Mouse (Mus musculus): ENCODE results near the gene Prdx5. TPM values are rescaled to one million over a fixed set of nuclear protein-coding genes. Genes with fewer than 3 reads are reported as not detected.
"Not testable (repeated sequence)": the region's sequence is repeated elsewhere in the genome, so short reads cannot be mapped to it uniquely, and the experiment has no call there.

Prdx5 gene
- total and polyA plus RNA-seq, 2 experiments from 2014 or later = 182 to 424 TPM

DNA sequence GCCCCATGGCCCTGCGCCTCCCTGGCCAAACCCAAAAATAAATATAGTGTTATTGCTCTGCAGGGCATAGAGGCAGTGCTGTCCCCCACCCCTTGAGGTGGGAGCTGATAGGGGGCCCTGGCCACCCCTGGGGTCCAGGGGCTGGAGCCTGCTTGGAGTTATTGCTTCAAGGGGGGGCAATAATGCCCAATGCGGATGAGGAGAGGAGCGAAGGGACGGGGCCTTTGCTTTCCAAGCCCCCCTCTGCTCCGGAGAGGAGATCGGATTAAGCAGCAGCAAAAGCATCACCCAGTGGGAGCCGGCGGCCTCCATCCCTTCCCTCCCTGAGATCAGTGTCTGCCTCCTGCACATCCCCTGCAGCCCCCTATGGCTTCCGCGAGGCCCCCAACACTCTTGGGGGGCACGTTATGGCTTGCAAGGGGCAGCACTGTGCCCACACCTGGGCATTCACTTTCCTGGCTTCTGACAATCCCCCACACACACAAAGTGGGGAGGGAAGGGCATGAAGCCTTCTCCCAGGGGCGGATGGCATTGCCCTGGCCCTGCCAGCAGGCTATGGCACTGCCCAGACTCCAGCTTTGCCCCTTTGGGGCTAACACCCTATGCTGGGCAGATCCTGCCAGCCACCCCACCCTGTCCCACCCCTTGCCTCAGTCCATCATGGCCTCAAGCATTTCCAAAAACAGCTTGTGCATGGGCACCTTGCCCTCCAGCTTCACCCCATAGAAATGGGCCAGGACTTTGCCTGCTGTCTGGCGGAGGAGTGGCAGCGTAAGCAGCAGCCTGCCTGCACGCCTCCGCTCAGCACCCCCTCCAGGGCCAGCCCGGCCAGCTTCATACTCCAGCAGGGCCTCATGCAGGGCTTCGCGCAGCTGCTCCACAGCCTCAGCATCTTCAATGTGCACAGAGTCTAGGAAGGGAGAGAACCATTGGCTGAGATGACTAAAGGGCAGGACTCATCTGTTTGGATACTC, 1.5 kb upstream of the Prdx5 start:
- peaks cover 12% of the 10 kb centered on the region for H3K4me1 ChIP-seq (ENCODE audit: insufficient read depth)
- H3K4me2 ChIP-seq (ENCODE audit: low read depth) = no peak overlapping the region
- no peak for TF ChIP-seq CTCF (IDR thresholded peaks at IDR 0.05; ENCODE audit: low read depth)
- no peaks in the 10 kb centered on the region for H3K27me3 ChIP-seq (ENCODE audit: insufficient read depth, low read length)
- H3K9ac ChIP-seq = no peak overlapping the region
- no peak overlapping the region for H3K4me3 ChIP-seq (ENCODE audit: low read depth, low read length)
- no peak overlapping the region for H3K27ac ChIP-seq (ENCODE audit: low read depth, low read length)
- ATAC-seq (no peak), DNase-seq (no peak)
- WGBS = 83% methylated on average over 19 of the region's 19 CpGs
- no peaks in the 10 kb centered on the region for H3K9me3 ChIP-seq (ENCODE audit: low read length)
- H3K36me3 ChIP-seq (ENCODE audit: insufficient read depth) = peaks cover 44% of the 10 kb centered on the region

DNA sequence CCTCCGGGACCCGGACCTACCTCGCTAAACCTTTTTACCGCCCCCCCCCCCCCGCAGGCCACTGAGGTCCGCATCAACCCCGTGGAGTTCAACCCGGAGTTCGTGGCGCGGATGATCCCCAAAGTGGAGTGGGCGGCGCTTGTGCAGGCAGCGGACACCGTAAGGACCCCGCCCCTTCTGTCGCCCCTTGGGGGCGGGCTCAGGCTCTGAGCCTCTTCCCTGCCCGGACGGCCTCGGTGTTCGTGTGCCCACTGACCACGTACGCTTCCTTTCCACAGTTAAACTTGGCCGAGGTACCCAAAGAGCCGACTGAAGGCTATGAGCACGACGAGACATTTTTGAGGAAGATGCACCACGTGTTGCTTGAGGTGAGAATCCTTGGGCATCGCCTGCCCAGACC, 400 bp upstream of the Prdx5 start:
- DNase-seq = not testable (repeated sequence)
- H3K36me3 ChIP-seq (ENCODE audit: insufficient read depth) = peaks cover 51% of the 10 kb centered on the region
- peak; percentile 1; the same call in 1 of the 2 replicates for ATAC-seq

DNA sequence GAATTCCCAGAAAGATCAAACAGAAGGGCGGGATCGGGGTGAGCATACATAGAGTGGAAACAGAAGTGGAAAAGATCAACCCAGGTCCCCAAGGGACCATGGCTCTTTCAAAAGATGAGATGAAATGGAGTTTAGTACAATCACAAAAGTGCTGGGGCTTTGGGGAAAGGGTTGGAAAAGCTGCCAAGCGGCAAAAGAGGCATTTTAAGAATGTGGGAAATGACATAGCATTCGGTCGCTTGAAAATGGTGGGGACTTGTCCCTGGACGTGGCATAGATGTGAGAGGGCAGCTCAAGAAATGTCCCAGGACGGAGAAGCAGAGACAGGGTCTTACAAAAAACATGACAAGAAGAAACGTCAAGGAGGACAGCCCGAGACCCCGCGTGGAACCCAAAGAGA, 885 bp downstream of the Prdx5 start:
- ATAC-seq (no peak), DNase-seq (no peak)
- peak overlapping the region; percentile 60 for H3K4me3 ChIP-seq (ENCODE audit: low read depth, low read length)
- H3K4me2 ChIP-seq (ENCODE audit: low read depth) = peak overlapping the region; percentile 77
- WGBS = 7% methylated on average over 11 of the region's 11 CpGs
- H3K27me3 ChIP-seq (ENCODE audit: insufficient read depth, low read length) = no peaks in the 10 kb centered on the region
- H3K36me3 ChIP-seq (ENCODE audit: insufficient read depth) = peaks cover 52% of the 10 kb centered on the region
- H3K9me3 ChIP-seq (ENCODE audit: low read length) = no peaks in the 10 kb centered on the region
- H3K27ac ChIP-seq (ENCODE audit: low read depth, low read length) = peak overlapping the region; percentile 96
- H3K9ac ChIP-seq = peak overlapping the region; percentile 63
- no peak for TF ChIP-seq CTCF (IDR thresholded peaks at IDR 0.05; ENCODE audit: low read depth)
- H3K4me1 ChIP-seq (ENCODE audit: insufficient read depth) = peaks cover 12% of the 10 kb centered on the region

More for the DNA sequence above, 400 bp upstream of the Prdx5 start:
- Histone ChIP-seq H3K9ac (peak overlapping the region; percentile 63), H3K4me2 (ENCODE audit: low read depth) (peak overlapping the region; percentile 77), H3K27ac (ENCODE audit: low read depth, low read length) (peak overlapping the region; percentile 96), H3K4me1 (ENCODE audit: insufficient read depth) (peaks cover 12% of the 10 kb centered on the region), H3K4me3 (ENCODE audit: low read depth, low read length) (peak overlapping the region; percentile 60)
- 5% methylated on average over 29 of the region's 30 CpGs for WGBS
- H3K9me3 ChIP-seq (ENCODE audit: low read length); H3K27me3 ChIP-seq (ENCODE audit: insufficient read depth, low read length): not testable (repeated sequence)

GRCm38 (mm10) chr19:6907811-6908540, 1.9 kb downstream of the Prdx5 start:
- no peak overlapping the region for H3K9ac ChIP-seq

GRCm38 (mm10) chr19:6907094-6907493, 2.8 kb downstream of the Prdx5 start:
- H3K9ac ChIP-seq = no peak overlapping the region
- peaks cover 33% of the 10 kb centered on the region for H3K36me3 ChIP-seq (ENCODE audit: insufficient read depth)
- H3K27ac ChIP-seq (ENCODE audit: low read depth, low read length) = no peak overlapping the region
- 89% methylated on average over 8 of the region's 8 CpGs for WGBS
- ATAC-seq (no peak), DNase-seq (no peak)
- TF ChIP-seq CTCF (IDR thresholded peaks at IDR 0.05; ENCODE audit: low read depth) = no peak
- no peak overlapping the region for H3K4me2 ChIP-seq (ENCODE audit: low read depth)
- no peaks in the 10 kb centered on the region for H3K27me3 ChIP-seq (ENCODE audit: insufficient read depth, low read length)
- H3K4me1 ChIP-seq (ENCODE audit: insufficient read depth) = peaks cover 12% of the 10 kb centered on the region
- no peaks in the 10 kb centered on the region for H3K9me3 ChIP-seq (ENCODE audit: low read length)
- H3K4me3 ChIP-seq (ENCODE audit: low read depth, low read length) = no peak overlapping the region

More at GRCm38 (mm10) chr19:6907811-6908540, 1.9 kb downstream of the Prdx5 start:
- DNase-seq (no peak), ATAC-seq (no peak)
- 0 out of 2 replicates have a peak, but pooled peaks have one; percentile 6 for TF ChIP-seq CTCF (IDR thresholded peaks at IDR 0.05; ENCODE audit: low read depth)
- peak overlapping the region; percentile 77 for H3K4me2 ChIP-seq (ENCODE audit: low read depth)
- H3K27me3 ChIP-seq (ENCODE audit: insufficient read depth, low read length) = no peaks in the 10 kb centered on the region
- H3K27ac ChIP-seq (ENCODE audit: low read depth, low read length) = no peak overlapping the region
- H3K4me3 ChIP-seq (ENCODE audit: low read depth, low read length) = 0 out of 2 replicates have a peak overlapping the region, but pooled peaks have one; percentile 60
- peaks cover 12% of the 10 kb centered on the region for H3K4me1 ChIP-seq (ENCODE audit: insufficient read depth)
- H3K9me3 ChIP-seq (ENCODE audit: low read length) = no peaks in the 10 kb centered on the region
- peaks cover 42% of the 10 kb centered on the region for H3K36me3 ChIP-seq (ENCODE audit: insufficient read depth)
- WGBS = 90% methylated on average over 7 of the region's 7 CpGs

DNA sequence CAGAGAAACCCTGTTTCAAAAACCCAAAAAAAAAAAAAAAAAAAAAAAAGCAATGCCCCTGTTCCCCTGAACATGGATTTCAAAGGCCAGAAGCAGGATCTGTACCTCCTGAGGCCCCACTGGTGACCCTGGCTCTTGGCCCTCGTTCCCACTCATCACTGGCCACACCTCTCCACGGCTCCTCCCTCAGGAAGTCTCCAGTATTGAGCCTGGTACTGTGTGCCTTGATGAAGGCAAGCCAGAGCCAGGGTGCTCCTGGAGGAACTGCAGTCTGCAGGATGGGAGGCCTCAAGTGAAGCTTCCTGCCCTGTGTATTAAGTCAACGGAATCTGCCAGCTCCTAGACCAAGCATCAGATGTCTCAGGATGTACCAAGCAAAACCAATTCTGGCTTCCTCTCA, 3.7 kb downstream of the Prdx5 start:
- H3K4me1 ChIP-seq (ENCODE audit: insufficient read depth) = peaks cover 12% of the 10 kb centered on the region
- H3K4me3 ChIP-seq (ENCODE audit: low read depth, low read length) = no peak overlapping the region
- ATAC-seq (no peak), DNase-seq (no peak)
- H3K9ac ChIP-seq = no peak overlapping the region
- 83% methylated on average over 3 of the region's 3 CpGs for whole genome bisulfite sequencing
- H3K4me2 ChIP-seq (ENCODE audit: low read depth) = no peak overlapping the region
- no peak for TF ChIP-seq CTCF (IDR thresholded peaks at IDR 0.05; ENCODE audit: low read depth)
- H3K27ac ChIP-seq (ENCODE audit: low read depth, low read length) = no peak overlapping the region
- no peaks in the 10 kb centered on the region for H3K27me3 ChIP-seq (ENCODE audit: insufficient read depth, low read length)
- no peaks in the 10 kb centered on the region for H3K9me3 ChIP-seq (ENCODE audit: low read length)
- H3K36me3 ChIP-seq (ENCODE audit: insufficient read depth) = peaks cover 24% of the 10 kb centered on the region
